Mouse (Mus musculus) thymus, adult 18-20 months (tissue): ENCODE results near the gene Usp30.

ENCODE experiments used
- DNase-seq, 2 experiments: peaks; one replicate each; pipeline ENCODE4 v3.0.0; 2022; ENCODE audit warnings: mixed read lengths in 2 of 2

Usp30 gene

GRCm38 (mm10) chr5:114067543-114067942, 2.3 kb downstream of the Usp30 start:
- DNase-seq: no peak

- DNase-seq: no peak
Observed at GRCm38 (mm10) chr5:114067982-114068381, 2.7 kb downstream of the Usp30 start.

GRCm38 (mm10) chr5:114070858-114071257, 5.6 kb downstream of the Usp30 start:
- no peak for DNase-seq

- DNase-seq: no peak
Observed at GRCm38 (mm10) chr5:114072262-114072661, 7.0 kb downstream of the Usp30 start.

- DNase-seq: no peak
Observed at GRCm38 (mm10) chr5:114077009-114077408, 11.7 kb downstream of the Usp30 start.

GRCm38 (mm10) chr5:114085501-114085900, 20.2 kb downstream of the Usp30 start:
- DNase-seq: no peak

GRCm38 (mm10) chr5:114087875-114088480, 22.7 kb downstream of the Usp30 start:
- DNase-seq: no peak

- no peak for DNase-seq
Observed at GRCm38 (mm10) chr5:114090421-114091013, 25.3 kb downstream of the Usp30 start.

- peak; percentile 7 to 15 for DNase-seq
Observed at GRCm38 (mm10) chr5:114091057-114091807, 26.0 kb downstream of the Usp30 start, which contains the start of gene Svop. Svop (minus strand) TSS chr5:114091570.

- peak; percentile 76 to 79 for DNase-seq
Observed at GRCm38 (mm10) chr5:114099709-114100389, 34.6 kb downstream of the Usp30 start.

- DNase-seq: peak; percentile 14 to 16
Observed at GRCm38 (mm10) chr5:114100390-114101099, 35.3 kb downstream of the Usp30 start.

GRCm38 (mm10) chr5:114101873-114102272, 36.6 kb downstream of the Usp30 start:
- no peak for DNase-seq

- no peak for DNase-seq
Observed at GRCm38 (mm10) chr5:114102807-114103206, 37.5 kb downstream of the Usp30 start.

GRCm38 (mm10) chr5:114106391-114106935, 41.2 kb downstream of the Usp30 start:
- no peak for DNase-seq

GRCm38 (mm10) chr5:114113334-114113733, 48.1 kb downstream of the Usp30 start:
- no peak for DNase-seq

GRCm38 (mm10) chr5:114115030-114115429, 49.8 kb downstream of the Usp30 start:
- no peak for DNase-seq

GRCm38 (mm10) chr5:114116586-114116985, 51.3 kb downstream of the Usp30 start:
- DNase-seq: no peak

- no peak for DNase-seq
Observed at GRCm38 (mm10) chr5:114119806-114120205, 54.5 kb downstream of the Usp30 start.

GRCm38 (mm10) chr5:114126008-114126407, 60.7 kb downstream of the Usp30 start:
- DNase-seq: no peak

GRCm38 (mm10) chr5:114126499-114127244, 61.4 kb downstream of the Usp30 start:
- DNase-seq: no peak
